Comparison of ENCODE assay signal across 22 mouse cellular contexts in genomic region chr3:83540997-83541932, GRCm38 (mm10).
DNase-seq lines count a peak whose midpoint lies in the region; ATAC-seq lines count a peak whose summit lies in the region.
"Had no signal": no experiment of that assay in that cellular context is flagged by ENCODE, and none has a peak within 500 bp of the region (broad histone marks: within the 10 kb centered on the region; RNA-seq: fewer than 3 reads in every experiment).

No protein-coding gene starts in this region.

- peaks cover 32% of the 10 kb centered on the region for H3K4me1 ChIP-seq in limb, embryonic 12.5 days (replicated peaks)
- no peaks in the 10 kb centered on the region; the same call in 1 of the 2 replicates for H3K4me1 ChIP-seq in limb, embryonic 10.5 days
- peaks cover 23% of the 10 kb centered on the region for H3K4me1 ChIP-seq in embryonic facial prominence, embryonic 14.5 days (ENCODE audit: control insufficient read depth, insufficient read depth, low read length)
- no peaks in the 10 kb centered on the region for H3K4me1 ChIP-seq in stomach, embryonic 15.5 days
- H3K4me1 ChIP-seq: hindbrain, embryonic 12.5 days; liver, embryonic 13.5 days; neural tube, embryonic 13.5 days had no signal

- H3K36me3 ChIP-seq in limb, embryonic 12.5 days, result no peaks in the 10 kb centered on the region
- H3K36me3 ChIP-seq in limb, embryonic 10.5 days, result no peaks in the 10 kb centered on the region
- no peaks in the 10 kb centered on the region for H3K36me3 ChIP-seq in embryonic facial prominence, embryonic 14.5 days (ENCODE audit: control insufficient read depth, insufficient read depth, low read length)
- H3K36me3 ChIP-seq in stomach, embryonic 15.5 days, result no peaks in the 10 kb centered on the region
- H3K36me3 ChIP-seq: forebrain, embryonic 12.5 days; hindbrain, embryonic 12.5 days; liver, embryonic 13.5 days; lung, embryonic 15.5 days; midbrain, embryonic 12.5 days; neural tube, embryonic 13.5 days had no signal

- DNase-seq in heart, adult 11 months, result peak; percentile 61
- DNase-seq in heart, postnatal 25 days (ENCODE audit: low spot score), result no peak
- DNase-seq in limb, embryonic 10.5 days (ENCODE audit: low spot score), result no peak
- DNase-seq in embryonic facial prominence, embryonic 14.5 days (ENCODE audit: low spot score), result peak; percentile 91
- no peak for DNase-seq in yolk sac, embryonic 10.5 days (ENCODE audit: low spot score)
- DNase-seq: adrenal gland, adult 2 months; B cell, adult 2 months; cerebellum, adult 9-10 months; gastrocnemius, postnatal 25 days; kidney, adult 9 months; kidney, postnatal 25 days; liver, embryonic 13.5 days; thymus, adult 2 months had no signal

- H3K9me3 ChIP-seq in limb, embryonic 12.5 days, result no peaks in the 10 kb centered on the region
- no peaks in the 10 kb centered on the region for H3K9me3 ChIP-seq in limb, embryonic 10.5 days (replicated peaks)
- no peaks in the 10 kb centered on the region for H3K9me3 ChIP-seq in embryonic facial prominence, embryonic 14.5 days (ENCODE audit: control insufficient read depth, low read length)
- no peaks in the 10 kb centered on the region for H3K9me3 ChIP-seq in stomach, embryonic 15.5 days
- H3K9me3 ChIP-seq: forebrain, embryonic 12.5 days; hindbrain, embryonic 12.5 days; liver, embryonic 13.5 days; lung, embryonic 15.5 days; midbrain, embryonic 12.5 days; neural tube, embryonic 13.5 days had no signal

- no peak for ATAC-seq in limb, embryonic 12.5 days (ENCODE audit: insufficient number of reproducible peaks, insufficient read depth, low FRiP score, low TSS enrichment, low read depth)
- ATAC-seq in embryonic facial prominence, embryonic 14.5 days (ENCODE audit: low read depth), result peak; percentile 85
- ATAC-seq in stomach, embryonic 15.5 days (ENCODE audit: insufficient read depth, low FRiP score, low read depth), result peak; percentile 60
- ATAC-seq: inflammation-experienced regulatory T-cells, adult 6 months had no signal

- no peak overlapping the region for H3K4me3 ChIP-seq in limb, embryonic 12.5 days (replicated peaks)
- H3K4me3 ChIP-seq in limb, embryonic 10.5 days, result no peak overlapping the region
- no peak overlapping the region for H3K4me3 ChIP-seq in embryonic facial prominence, embryonic 14.5 days (ENCODE audit: low read depth, low read length)
- H3K4me3 ChIP-seq in stomach, embryonic 15.5 days (replicated peaks), result no peak overlapping the region
- H3K4me3 ChIP-seq: forebrain, embryonic 12.5 days; hindbrain, embryonic 12.5 days; liver, embryonic 13.5 days; lung, embryonic 15.5 days; midbrain, embryonic 12.5 days; neural tube, embryonic 13.5 days had no signal

- intact Hi-C loops in heart, postnatal 25 days (cut with DNase I), result no loop called here

- 68% methylated on average over 11 of the region's 11 CpGs for WGBS in limb, embryonic 12.5 days
- 79% methylated on average over 11 of the region's 11 CpGs for WGBS in limb, embryonic 10.5 days
- WGBS in embryonic facial prominence, embryonic 14.5 days, result 39% methylated on average over 11 of the region's 11 CpGs
- WGBS in stomach, embryonic 15.5 days, result 57% methylated on average over 11 of the region's 11 CpGs

- H3K27ac ChIP-seq in limb, embryonic 12.5 days, result 0 out of 2 replicates have a peak overlapping the region, but pooled peaks have one; percentile 42
- no peak overlapping the region for H3K27ac ChIP-seq in limb, embryonic 10.5 days
- H3K27ac ChIP-seq in embryonic facial prominence, embryonic 14.5 days (replicated peaks; ENCODE audit: low read depth, low read length), result peak overlapping the region; percentile 30; the same call in 1 of the 2 replicates
- H3K27ac ChIP-seq in stomach, embryonic 15.5 days, result peak overlapping the region; percentile 11; the same call in 1 of the 2 replicates
- H3K27ac ChIP-seq: forebrain, embryonic 12.5 days; hindbrain, embryonic 12.5 days; liver, embryonic 13.5 days; lung, embryonic 15.5 days; macrophage; midbrain, embryonic 12.5 days; neural tube, embryonic 13.5 days had no signal

- no peaks in the 10 kb centered on the region for H3K27me3 ChIP-seq in limb, embryonic 12.5 days
- H3K27me3 ChIP-seq in limb, embryonic 10.5 days (ENCODE audit: low read depth, poor library complexity, severe bottlenecking), result no peaks in the 10 kb centered on the region
- H3K27me3 ChIP-seq in embryonic facial prominence, embryonic 14.5 days (replicated peaks; ENCODE audit: control insufficient read depth, insufficient read depth, low read length), result no peaks in the 10 kb centered on the region
- no peaks in the 10 kb centered on the region for H3K27me3 ChIP-seq in stomach, embryonic 15.5 days (replicated peaks)
- H3K27me3 ChIP-seq: forebrain, embryonic 12.5 days; hindbrain, embryonic 12.5 days; liver, embryonic 13.5 days; lung, embryonic 15.5 days; midbrain, embryonic 12.5 days; neural tube, embryonic 13.5 days had no signal

- no peak overlapping the region for H3K9ac ChIP-seq in limb, embryonic 12.5 days (replicated peaks)
- no peak overlapping the region for H3K9ac ChIP-seq in embryonic facial prominence, embryonic 14.5 days (ENCODE audit: low read depth, low read length)
- H3K9ac ChIP-seq in stomach, embryonic 15.5 days, result no peak overlapping the region
- H3K9ac ChIP-seq: forebrain, embryonic 12.5 days; hindbrain, embryonic 12.5 days; liver, embryonic 13.5 days; lung, embryonic 15.5 days; midbrain, embryonic 12.5 days; neural tube, embryonic 13.5 days had no signal

- H3K4me2 ChIP-seq in limb, embryonic 12.5 days, result no peak overlapping the region
- H3K4me2 ChIP-seq in embryonic facial prominence, embryonic 14.5 days (ENCODE audit: low read depth, low read length), result peak overlapping the region; percentile 6; the same call in 1 of the 2 replicates
- no peak overlapping the region for H3K4me2 ChIP-seq in stomach, embryonic 15.5 days
- H3K4me2 ChIP-seq: forebrain, embryonic 12.5 days; hindbrain, embryonic 12.5 days; liver, embryonic 13.5 days; lung, embryonic 15.5 days; midbrain, embryonic 12.5 days; neural tube, embryonic 13.5 days had no signal

Comparison
In these comparisons a context has a peak if more than half of its experiments do, and no peak if none do; other contexts are left out.
1. DNase-seq: peak in heart, adult 11 months (single experiment) and embryonic facial prominence, embryonic 14.5 days (single experiment); none in heart, postnatal 25 days (single experiment), limb, embryonic 10.5 days (single experiment) and yolk sac, embryonic 10.5 days (single experiment).